Comparison of ENCODE assay signal across 12 mouse cellular contexts in the genomic region with DNA sequence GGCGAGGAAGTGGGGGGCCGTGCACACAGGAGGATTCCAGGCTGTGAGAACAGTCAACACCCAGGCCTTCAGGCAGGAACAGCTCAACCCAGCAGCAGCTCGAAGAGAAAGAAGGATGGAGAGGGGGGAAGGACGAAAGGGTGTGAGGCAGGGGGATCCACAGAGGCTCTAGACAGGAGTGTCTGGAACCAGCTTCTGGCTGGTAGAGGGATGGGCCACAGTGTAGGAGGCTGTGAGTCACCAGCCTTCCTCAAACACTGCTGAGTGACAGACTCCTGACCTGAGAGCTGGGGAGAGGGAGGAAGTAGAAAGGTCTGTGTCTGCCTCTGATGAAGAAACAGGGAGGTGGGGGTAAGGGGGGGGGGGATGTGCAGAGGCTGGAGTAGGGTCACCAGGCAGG. TPM values are rescaled to one million over a fixed set of nuclear protein-coding genes. Genes with fewer than 3 reads are reported as not detected.
DNase-seq lines count a peak whose midpoint lies in the region; ATAC-seq and TF ChIP-seq lines count a peak whose summit lies in the region.
"Had no signal": no experiment of that assay in that cellular context is flagged by ENCODE, and none has a peak within 500 bp of the region (broad histone marks: within the 10 kb centered on the region; RNA-seq: fewer than 3 reads in every experiment).

No protein-coding gene starts in this region.

- H3K4me2 ChIP-seq in heart, postnatal 0 days (ENCODE audit: low read depth, low read length) = no peak overlapping the region
- H3K4me2 ChIP-seq in liver, embryonic 15.5 days = no peak overlapping the region
- H3K4me2 ChIP-seq: embryonic facial prominence, embryonic 12.5 days; hindbrain, embryonic 15.5 days had no signal

- TF ChIP-seq EP300 in heart, postnatal 0 days (IDR thresholded peaks at IDR 0.05; ENCODE audit: low read depth) = no peak

- H3K9me3 ChIP-seq in heart, postnatal 0 days (replicated peaks; ENCODE audit: control insufficient read depth, low read length) = no peaks in the 10 kb centered on the region
- H3K9me3 ChIP-seq in liver, embryonic 15.5 days (replicated peaks) = no peaks in the 10 kb centered on the region
- H3K9me3 ChIP-seq: embryonic facial prominence, embryonic 12.5 days; hindbrain, embryonic 15.5 days; limb, embryonic 10.5 days had no signal

- DNase-seq in heart, postnatal 0 days (ENCODE audit: low spot score) = peak; percentile 14
- no peak for DNase-seq in heart, postnatal 14 days
- DNase-seq in 3T3-L1 (ENCODE audit: low read depth, low spot score) = peak; percentile 67
- DNase-seq in kidney, postnatal 14 days = no peak
- no peak for DNase-seq in testis, postnatal 14 days (ENCODE audit: low spot score)
- no peak for DNase-seq in embryo, embryonic 9.5 days (ENCODE audit: extremely low spot score)

- no peaks in the 10 kb centered on the region; the same call in 1 of the 2 replicates for H3K27me3 ChIP-seq in heart, postnatal 0 days (ENCODE audit: control insufficient read depth, insufficient read depth, low read length)
- H3K27me3 ChIP-seq in liver, embryonic 15.5 days = no peaks in the 10 kb centered on the region
- H3K27me3 ChIP-seq: embryonic facial prominence, embryonic 12.5 days; hindbrain, embryonic 15.5 days had no signal

- no peak overlapping the region for H3K9ac ChIP-seq in heart, postnatal 0 days (replicated peaks; ENCODE audit: low read depth, low read length)
- H3K9ac ChIP-seq in liver, embryonic 15.5 days = no peak overlapping the region
- H3K9ac ChIP-seq: embryonic facial prominence, embryonic 12.5 days; hindbrain, embryonic 15.5 days had no signal

- H3K4me3 ChIP-seq in heart, postnatal 0 days (ENCODE audit: low read depth, low read length) = no peak overlapping the region
- H3K4me3 ChIP-seq in bone marrow, adult 2 months (replicated peaks; ENCODE audit: control insufficient read depth, low read depth, low read length) = no peak overlapping the region
- no peak overlapping the region for H3K4me3 ChIP-seq in liver, embryonic 15.5 days (replicated peaks)
- H3K4me3 ChIP-seq: embryonic facial prominence, embryonic 12.5 days; hindbrain, embryonic 15.5 days; limb, embryonic 10.5 days had no signal

- intact Hi-C loops in heart, postnatal 14 days (cut with DNase I) = no loop called here

- no peaks in the 10 kb centered on the region for H3K4me1 ChIP-seq in heart, postnatal 0 days (ENCODE audit: control insufficient read depth, insufficient read depth)
- H3K4me1 ChIP-seq in bone marrow, adult 2 months (ENCODE audit: control insufficient read depth, insufficient read depth, low read length) = peaks cover 17% of the 10 kb centered on the region
- peaks cover 23% of the 10 kb centered on the region for H3K4me1 ChIP-seq in liver, embryonic 15.5 days (replicated peaks)

- no peak for TF ChIP-seq POLR2A in bone marrow, adult 2 months (IDR thresholded peaks at IDR 0.05; ENCODE audit: borderline replicate concordance, control insufficient read depth, low read depth, low read length)

- no peaks in the 10 kb centered on the region for H3K36me3 ChIP-seq in heart, postnatal 0 days (replicated peaks; ENCODE audit: control insufficient read depth, insufficient read depth, low read length)
- no peaks in the 10 kb centered on the region for H3K36me3 ChIP-seq in liver, embryonic 15.5 days (replicated peaks)
- H3K36me3 ChIP-seq: embryonic facial prominence, embryonic 12.5 days; hindbrain, embryonic 15.5 days; limb, embryonic 10.5 days had no signal

- WGBS in heart, postnatal 0 days = 49% methylated on average over 4 of the region's 4 CpGs
- WGBS in bone marrow, adult 2 months = 25% methylated on average over 4 of the region's 4 CpGs
- WGBS in liver, embryonic 15.5 days (ENCODE audit: insufficient replicate concordance) = 34% methylated on average over 4 of the region's 4 CpGs

- ATAC-seq in heart, postnatal 0 days (ENCODE audit: insufficient read depth, low read depth) = no peak
- peak; percentile 42; the same call in 1 of the 2 replicates for ATAC-seq in liver, embryonic 15.5 days (ENCODE audit: insufficient read depth)
- ATAC-seq: midbrain, embryonic 16.5 days had no signal

- H3K27ac ChIP-seq in heart, postnatal 0 days (ENCODE audit: low read depth) = no peak overlapping the region
- H3K27ac ChIP-seq in bone marrow, adult 2 months (ENCODE audit: control insufficient read depth, insufficient read depth, low read depth, low read length, poor library complexity) = peak overlapping the region; percentile 70; the same call in 1 of the 2 replicates
- no peak overlapping the region; the same call in 1 of the 2 replicates for H3K27ac ChIP-seq in liver, embryonic 15.5 days (replicated peaks)
- H3K27ac ChIP-seq: embryonic facial prominence, embryonic 12.5 days; hindbrain, embryonic 15.5 days; limb, embryonic 10.5 days had no signal

- no peak for TF ChIP-seq CTCF in heart, postnatal 0 days (IDR thresholded peaks at IDR 0.05; ENCODE audit: low read depth)
- TF ChIP-seq CTCF in bone marrow, adult 2 months (IDR thresholded peaks at IDR 0.05; ENCODE audit: control insufficient read depth, insufficient read depth, low read length) = no peak

RNA-seq across cellular contexts. Expression of a gene that starts 10.6 kb away (rescaled TPM):
- total RNA-seq in heart, postnatal 0 days (2014; rRNA removed; ENCODE audit: low replicate concordance) = 4.3 and 6.0 TPM in 2 replicates
- 2.8 and 3.1 TPM in 2 replicates for polyA plus RNA-seq in heart, postnatal 0 days (2015; fragmentation: Nextera tagmentation; extraction: Ambion mirVana)
- total RNA-seq in heart, postnatal 14 days (2021) = 1 to 10 TPM; 5.7 to 8.8 TPM
- 49.8 and 105 TPM in 2 replicates for polyA plus RNA-seq in bone marrow, adult 2 months (2011; ENCODE audit: insufficient read depth, insufficient read length, low replicate concordance, missing spikeins)
- polyA plus RNA-seq in liver, embryonic 15.5 days (2015; fragmentation: Nextera tagmentation; extraction: Ambion mirVana) = 13.5 and 14.7 TPM in 2 replicates

RNA-seq across cellular contexts. Expression of a gene that starts 34.9 kb away (rescaled TPM):
- total RNA-seq in heart, postnatal 0 days (2014; rRNA removed; ENCODE audit: low replicate concordance) = 3.1 and 6.5 TPM in 2 replicates
- polyA plus RNA-seq in heart, postnatal 0 days (2015; fragmentation: Nextera tagmentation; extraction: Ambion mirVana) = 4.0 and 5.6 TPM in 2 replicates
- 10 to 100 TPM in 1 of 2 experiments, 1 to 10 TPM in 1; 3.9 to 18.7 TPM for total RNA-seq in heart, postnatal 14 days (2021)
- polyA plus RNA-seq in bone marrow, adult 2 months (2011; ENCODE audit: insufficient read depth, insufficient read length, low replicate concordance, missing spikeins) = 94.5 and 156 TPM in 2 replicates
- 123 and 130 TPM in 2 replicates for polyA plus RNA-seq in liver, embryonic 15.5 days (2015; fragmentation: Nextera tagmentation; extraction: Ambion mirVana)

Comparison
In these comparisons a context has a peak if more than half of its experiments do, and no peak if none do; other contexts are left out.
1. DNase-seq: peak in heart, postnatal 0 days (single experiment) and 3T3-L1 (single experiment); none in heart, postnatal 14 days (0 of 2), kidney, postnatal 14 days (single experiment), testis, postnatal 14 days (single experiment) and embryo, embryonic 9.5 days (single experiment).
2. RNA of a gene that starts 34.9 kb away (polyA plus RNA-seq): 94.5 to 156 TPM in bone marrow, adult 2 months and 123 to 130 TPM in liver, embryonic 15.5 days; 4.0 to 5.6 TPM in heart, postnatal 0 days; every median in the first group is over 10 times any median in the second.